Mouse (Mus musculus) liver, embryonic 14.5 days (tissue): ENCODE results near the gene Galns. TPM values are rescaled to one million over a fixed set of nuclear protein-coding genes. Genes with fewer than 3 reads are reported as not detected.

Source experiments
- ATAC-seq: fragments of 200-750 bp; cut with Nextera tagmentation; 2 replicates; pipeline ENCODE4 v1.8.0; 2017; ENCODE audit warnings: moderate number of reproducible peaks, mild to moderate bottlenecking, moderate library complexity; ENCODE audit not compliant: insufficient read depth
- DNase-seq, 3 experiments: peaks; one replicate each; pipeline ENCODE4 v3.0.0-alpha.2; 2012 to 2013; ENCODE audit warnings: low read depth in 3 of 3, low spot score in 3 of 3
- H3K27ac ChIP-seq: fragments of 300-500 bp; sonication (generic); 2 replicates; pipeline ENCODE4 v1.5.1; 2014; ENCODE audit warnings: moderate library complexity, mild to moderate bottlenecking, control low read depth, inconsistent platforms
- H3K27me3 ChIP-seq: fragments of 300-500 bp; sonication (generic); 2 replicates; pipeline ENCODE4 v1.6.1; 2014; ENCODE audit warnings: mild to moderate bottlenecking, low read length, moderate library complexity; ENCODE audit not compliant: control insufficient read depth, insufficient read depth
- H3K36me3 ChIP-seq: fragments of 300-500 bp; sonication (generic); replicated peaks from 2 replicates; pipeline ENCODE4 v1.6.1; 2014; ENCODE audit warnings: low read depth; ENCODE audit not compliant: control insufficient read depth, insufficient read depth
- H3K4me1 ChIP-seq, 2 experiments: fragments of 200-500 bp in 1 of 2; fragments of 300-500 bp in 1 of 2; sonication (generic) in 1 of 2; replicated peaks; 2 replicates each; pipeline ENCODE4 v1.6.1; 2012 to 2014; ENCODE audit warnings: antibody characterized with exemption in 1 of 2, inconsistent platforms in 1 of 2, low read length in 1 of 2; ENCODE audit not compliant: control insufficient read depth in 2 of 2, insufficient read depth in 2 of 2
- H3K4me2 ChIP-seq: fragments of 300-500 bp; sonication (generic); 2 replicates; pipeline ENCODE4 v1.6.1; 2014; ENCODE audit warnings: low read depth, mild to moderate bottlenecking, control low read depth, moderate library complexity
- H3K4me3 ChIP-seq, 2 experiments: fragments of 200-500 bp in 1 of 2; fragments of 300-500 bp in 1 of 2; sonication (generic) in 1 of 2; 2 replicates each; pipeline ENCODE4 v1.5.1; 2012 to 2014; ENCODE audit warnings: low read depth in 2 of 2, low read length in 2 of 2, mild to moderate bottlenecking in 2 of 2, control low read depth in 1 of 2, inconsistent platforms in 1 of 2, moderate library complexity in 1 of 2; ENCODE audit not compliant: insufficient read depth in 1 of 2
- H3K9ac ChIP-seq: fragments of 300-500 bp; sonication (generic); replicated peaks from 2 replicates; pipeline ENCODE4 v1.6.1; 2014; ENCODE audit warnings: mild to moderate bottlenecking, control low read depth, moderate library complexity
- H3K9me3 ChIP-seq: fragments of 300-500 bp; sonication (generic); 2 replicates; pipeline ENCODE4 v1.6.1; 2016; ENCODE audit warnings: low read length, mixed read lengths; ENCODE audit not compliant: control insufficient read depth
- CTCF ChIP-seq: IDR thresholded peaks from 2 replicates; pipeline ENCODE4 v1.5.1; 2016; ENCODE audit warnings: antibody characterized with exemption, low read depth, control low read depth
- EP300 ChIP-seq: IDR thresholded peaks from 2 replicates; pipeline ENCODE4 v1.6.1; 2016; ENCODE audit warnings: antibody characterized with exemption, low read depth
- WGBS: fragments of 180-500 bp; shearing (Covaris S2); extraction: QIAGEN DNeasy Blood & Tissue Kit; methylation state at CpG from one replicate; pipeline ENCODE4 v1.1.7; 2014; ENCODE audit not compliant: insufficient replicate concordance; 5-methylcytosine and 5-hydroxymethylcytosine counted together
- polyA plus RNA-seq, 2 experiments: library from polyadenylated mRNA; depleted of rRNA in 1 of 2; stranded (reverse) in 1 of 2; unstranded in 1 of 2; fragments of >200 nt; fragmentation: Nextera tagmentation in 1 of 2; extraction: Ambion mirVana in 1 of 2; gene quantifications; 2 replicates each; pipeline versions ENCODE4 v1.2.1 to v1.2.3; 2012 to 2014

Galns gene
- polyA plus RNA-seq, 2 experiments: 3.8 to 4.6 TPM

GRCm38 (mm10) chr8:122646337-122646736 lies 35.1 kb upstream of the Galns start:
- Histone ChIP-seq H3K4me2 (no peak overlapping the region), H3K9me3 (no peaks in the 10 kb centered on the region), H3K27me3 (no peaks in the 10 kb centered on the region), H3K4me3 (no peak overlapping the region), H3K36me3 (no peaks in the 10 kb centered on the region; the same call in none of the 2 replicates), H3K9ac (no peak overlapping the region), H3K27ac (no peak overlapping the region), H3K4me1 (no peaks in the 10 kb centered on the region)
- DNase-seq (no peak), ATAC-seq (no peak)
- 83% methylated on average over 16 of the region's 16 CpGs for WGBS
- TF ChIP-seq CTCF (no peak), EP300 (no peak)

DNA sequence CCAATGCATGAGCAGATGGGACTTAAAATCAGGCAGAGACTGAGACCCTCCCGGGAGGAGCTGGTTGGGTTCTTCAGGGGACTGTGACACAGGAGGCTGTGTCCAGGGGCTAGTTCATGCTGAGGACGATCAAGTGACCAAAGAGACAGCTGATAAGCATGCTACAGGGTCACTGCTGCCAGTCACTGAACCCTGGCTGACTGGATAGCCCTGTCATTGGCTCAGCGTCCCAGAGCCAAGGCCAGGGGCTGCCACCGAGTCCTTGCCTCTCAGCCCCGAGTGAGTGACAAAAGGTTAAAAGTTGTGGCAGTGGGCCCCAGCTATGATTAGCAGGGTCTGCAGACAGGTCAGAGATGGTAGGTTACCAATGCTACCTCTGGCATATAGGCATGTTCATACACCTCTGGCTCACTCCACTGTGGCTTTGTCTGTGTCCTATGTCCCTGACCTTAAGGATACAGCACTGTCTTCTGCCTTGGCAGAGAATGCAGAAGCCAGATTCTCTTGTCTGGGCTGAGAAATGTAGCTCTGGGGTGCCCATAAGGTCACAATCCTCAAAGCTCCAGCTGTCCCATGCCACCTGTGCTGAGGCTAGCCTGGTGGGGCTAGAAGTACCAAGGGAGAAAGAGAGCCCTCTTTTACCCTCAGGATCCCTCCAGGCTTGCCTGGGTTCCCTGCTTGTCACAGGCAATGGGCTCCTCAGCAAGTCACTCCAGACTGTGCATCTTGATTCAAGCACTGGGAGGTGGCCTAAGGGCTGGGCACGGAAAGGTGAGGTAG lies 33.1 kb upstream of the Galns start:
- Histone ChIP-seq H3K9me3 (no peaks in the 10 kb centered on the region), H3K36me3 (no peaks in the 10 kb centered on the region; the same call in none of the 2 replicates), H3K9ac (no peak overlapping the region), H3K27ac (no peak overlapping the region), H3K4me1 (no peaks in the 10 kb centered on the region), H3K4me3 (no peak overlapping the region), H3K27me3 (no peaks in the 10 kb centered on the region), H3K4me2 (no peak overlapping the region)
- TF ChIP-seq CTCF: no peak
- no peak for TF ChIP-seq EP300
- WGBS: 68% methylated on average over 6 of the region's 6 CpGs
- ATAC-seq (no peak), DNase-seq (no peak)

- Histone ChIP-seq H3K9ac (no peak overlapping the region), H3K36me3 (peaks cover 7% of the 10 kb centered on the region), H3K4me2 (no peak overlapping the region), H3K27ac (no peak overlapping the region), H3K9me3 (no peaks in the 10 kb centered on the region), H3K27me3 (no peaks in the 10 kb centered on the region), H3K4me3 (no peak overlapping the region), H3K4me1 (peaks cover 0 to under 1% of the 10 kb centered on the region in 2 experiments; a peak in 1 of 4 replicates)
- ATAC-seq (no peak), DNase-seq (no peak)
- WGBS: 70% methylated on average over 9 of the region's 9 CpGs
- no peak for TF ChIP-seq EP300
Measured at GRCm38 (mm10) chr8:122642071-122642470, 30.8 kb upstream of the Galns start.

DNA sequence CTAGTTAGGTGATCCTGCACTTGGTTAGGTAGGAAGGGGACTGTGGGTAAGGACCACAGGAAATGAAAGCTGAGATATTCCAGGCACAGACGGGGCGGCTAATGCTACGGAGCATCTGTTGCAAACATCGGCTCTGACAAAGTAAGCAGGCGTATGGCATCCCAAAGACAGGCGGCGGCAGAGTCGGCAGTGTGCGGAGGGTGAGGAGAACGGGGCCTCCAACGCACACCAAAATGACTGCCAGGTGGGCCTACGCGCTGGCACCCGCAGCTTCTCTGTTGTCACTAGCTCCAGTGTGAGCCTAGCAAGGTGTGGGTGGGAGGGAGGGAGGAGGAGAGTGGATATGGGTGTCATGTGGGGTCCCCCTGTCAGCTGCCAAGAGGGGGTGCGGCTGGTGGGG lies 30.1 kb upstream of the Galns start:
- Histone ChIP-seq H3K36me3 (peaks cover 10% of the 10 kb centered on the region), H3K27me3 (no peaks in the 10 kb centered on the region), H3K9me3 (no peaks in the 10 kb centered on the region), H3K9ac (no peak overlapping the region), H3K4me2 (no peak overlapping the region), H3K4me1 (peaks cover 5 to 7% of the 10 kb centered on the region in 2 experiments), H3K4me3 (no peak overlapping the region), H3K27ac (no peak overlapping the region)
- WGBS: 88% methylated on average over 15 of the region's 15 CpGs
- DNase-seq (no peak), ATAC-seq (no peak)
- TF ChIP-seq CTCF: no peak
- TF ChIP-seq EP300: no peak

DNA sequence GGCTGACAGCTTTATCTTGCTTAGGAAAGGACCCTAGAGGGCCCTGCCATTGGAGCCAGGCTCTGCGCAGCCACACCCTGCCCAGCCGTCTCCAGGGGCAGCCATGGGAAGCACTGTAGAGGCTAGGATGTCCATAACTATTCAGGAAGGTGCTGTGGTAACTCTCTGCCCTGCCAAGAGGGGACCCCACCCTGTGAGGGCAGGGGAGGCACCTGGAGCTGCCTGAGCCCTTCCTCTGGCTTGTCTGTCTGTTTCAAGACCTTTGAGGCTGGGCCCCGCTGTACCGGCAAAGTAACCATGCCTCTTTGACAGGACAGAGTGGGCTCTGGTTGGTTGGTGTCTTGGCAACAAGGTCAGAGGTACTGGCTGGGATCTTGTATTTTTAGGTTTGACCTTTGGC lies 29.6 kb upstream of the Galns start:
- no peak overlapping the region for H3K9ac ChIP-seq
- no peak for TF ChIP-seq CTCF
- TF ChIP-seq EP300: no peak
- no peaks in the 10 kb centered on the region for H3K9me3 ChIP-seq
- DNase-seq (no peak), ATAC-seq (no peak)
- no peak overlapping the region for H3K27ac ChIP-seq
- H3K36me3 ChIP-seq: peaks cover 10% of the 10 kb centered on the region
- WGBS: 73% methylated on average over 4 of the region's 4 CpGs
- no peaks in the 10 kb centered on the region for H3K27me3 ChIP-seq
- no peak overlapping the region for H3K4me2 ChIP-seq
- no peak overlapping the region for H3K4me3 ChIP-seq
- H3K4me1 ChIP-seq: peaks cover 11 to 12% of the 10 kb centered on the region in 2 experiments
